Mouse (Mus musculus) forebrain, embryonic 15.5 days (tissue): ENCODE measurements at regions not wholly inside any gene's neighbourhood (a gene's known extent, or its start where the extent isn't known, plus 50 kb on each side); places are given as distances from the start of the nearest gene placed in this dataset.

Experiments used
- ATAC-seq: fragments of 200-750 bp; cut with Nextera tagmentation; replicated peaks from 2 replicates; pipeline ENCODE4 v1.8.0; 2017; ENCODE audit warnings: mild to moderate bottlenecking, moderate TSS enrichment, moderate library complexity
- H3K27ac ChIP-seq: fragments of 300-500 bp; sonication (generic); replicated peaks from 2 replicates; pipeline ENCODE4 v1.5.1; 2015; ENCODE audit warnings: mild to moderate bottlenecking, inconsistent platforms
- H3K27me3 ChIP-seq: fragments of 300-500 bp; sonication (generic); 2 replicates; pipeline ENCODE4 v1.6.1; 2015; ENCODE audit warnings: inconsistent platforms
- H3K36me3 ChIP-seq: fragments of 300-500 bp; sonication (generic); 2 replicates; pipeline ENCODE4 v1.6.1; 2015; ENCODE audit warnings: mild to moderate bottlenecking, inconsistent platforms
- H3K4me1 ChIP-seq: fragments of 300-500 bp; sonication (generic); 2 replicates; pipeline ENCODE4 v1.6.1; 2015; ENCODE audit warnings: inconsistent platforms
- H3K4me2 ChIP-seq: fragments of 300-500 bp; sonication (generic); replicated peaks from 2 replicates; pipeline ENCODE4 v1.6.1; 2015; ENCODE audit warnings: mild to moderate bottlenecking, inconsistent platforms
- H3K4me3 ChIP-seq: fragments of 300-500 bp; sonication (generic); 2 replicates; pipeline ENCODE4 v1.5.1; 2015; ENCODE audit warnings: mild to moderate bottlenecking, inconsistent platforms
- H3K9ac ChIP-seq: fragments of 300-500 bp; sonication (generic); replicated peaks from 2 replicates; pipeline ENCODE4 v1.6.1; 2015; ENCODE audit warnings: mild to moderate bottlenecking, inconsistent platforms
- H3K9me3 ChIP-seq: fragments of 300-500 bp; sonication (generic); 2 replicates; pipeline ENCODE4 v1.6.1; 2016; ENCODE audit warnings: inconsistent platforms
- WGBS: fragments of 180-500 bp; shearing (Covaris S2); methylation state at CpG from one replicate; pipeline ENCODE4 v1.1.7; 2015; ENCODE audit warnings: mixed read lengths; 5-methylcytosine and 5-hydroxymethylcytosine counted together

DNA sequence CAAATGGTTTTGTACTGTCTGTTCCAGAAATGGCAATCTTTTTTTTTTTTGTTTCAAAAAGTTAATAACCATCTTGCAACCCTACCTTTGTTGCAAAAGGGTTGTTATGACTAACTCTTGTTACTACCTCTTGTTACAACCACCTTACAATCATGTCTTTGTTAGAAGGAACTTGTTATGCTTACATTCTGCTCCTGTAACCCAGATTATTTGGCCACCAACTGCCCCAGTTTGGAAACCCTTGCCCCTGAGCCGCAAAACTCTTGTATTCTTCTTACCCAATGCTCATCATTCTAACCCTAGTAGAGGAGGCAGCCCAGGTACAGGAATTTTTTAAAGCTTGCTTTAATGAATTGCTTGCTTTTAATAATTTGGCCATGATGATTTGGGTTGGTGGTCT is 167.4 kb upstream of the Thbs1 start:
- ATAC-seq: no peak
- Histone ChIP-seq H3K36me3 (no peaks in the 10 kb centered on the region), H3K4me1 (peaks cover 4% of the 10 kb centered on the region; the same call in 1 of the 2 replicates), H3K9me3 (no peaks in the 10 kb centered on the region), H3K4me3 (no peak overlapping the region), H3K4me2 (no peak overlapping the region), H3K9ac (no peak overlapping the region), H3K27ac (no peak overlapping the region), H3K27me3 (no peaks in the 10 kb centered on the region)
- WGBS: 94% methylated on average over 1 of the region's 1 CpGs

GRCm38 (mm10) chr2:117944942-117945341 is 166.7 kb upstream of the Thbs1 start:
- no peaks in the 10 kb centered on the region for H3K9me3 ChIP-seq
- no peaks in the 10 kb centered on the region for H3K27me3 ChIP-seq
- no peak overlapping the region for H3K4me2 ChIP-seq
- H3K9ac ChIP-seq: no peak overlapping the region
- H3K4me3 ChIP-seq: no peak overlapping the region
- H3K27ac ChIP-seq: no peak overlapping the region
- peaks cover 4% of the 10 kb centered on the region; the same call in 1 of the 2 replicates for H3K4me1 ChIP-seq
- ATAC-seq: no peak
- no peaks in the 10 kb centered on the region for H3K36me3 ChIP-seq
- 76% methylated on average over 2 of the region's 2 CpGs for WGBS

DNA sequence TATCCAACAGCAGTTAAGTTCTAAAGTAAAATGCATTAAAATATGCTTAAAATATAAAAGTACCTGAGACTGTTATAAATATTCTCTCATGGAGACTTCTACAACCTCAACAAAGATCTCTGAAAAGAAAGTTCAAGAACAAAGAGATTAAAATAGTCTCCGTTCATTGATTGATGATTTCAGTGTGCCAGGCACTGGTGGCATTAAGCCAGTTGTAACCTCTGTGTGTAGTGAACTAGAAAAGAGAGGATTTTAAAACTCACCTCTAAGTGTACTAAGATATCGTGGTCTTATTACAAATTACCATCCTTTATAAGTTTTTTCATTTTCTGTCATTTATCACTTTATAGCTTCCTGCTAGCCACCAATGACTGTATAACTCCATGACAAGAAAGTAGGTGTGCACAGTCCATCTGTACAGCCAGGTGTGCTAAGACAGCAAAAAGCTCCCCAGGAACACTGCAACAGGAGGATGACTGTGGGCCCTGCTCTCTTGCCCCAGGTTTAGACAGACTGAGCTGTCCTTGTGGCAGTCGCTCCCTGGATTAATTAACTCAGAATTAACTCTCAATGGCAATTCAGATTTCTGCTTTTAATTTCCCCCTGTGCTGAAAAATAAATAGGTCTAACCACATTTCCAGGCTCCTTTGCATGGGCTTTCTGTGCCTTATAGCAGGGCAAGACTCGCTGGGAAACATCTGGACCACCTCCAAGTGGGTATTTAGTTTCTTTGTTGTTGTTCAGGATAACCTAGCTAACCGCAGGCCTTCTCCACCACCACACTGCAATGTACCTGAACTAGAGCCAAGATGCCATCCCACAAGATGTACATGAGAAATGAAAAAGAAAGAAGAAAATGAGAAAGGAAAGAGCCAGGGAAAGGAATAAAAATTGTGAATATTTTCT is 161.0 kb upstream of the Thbs1 start:
- ATAC-seq: no peak
- 38% methylated on average over 5 of the region's 5 CpGs for WGBS
- Histone ChIP-seq H3K9ac (no peak overlapping the region), H3K36me3 (no peaks in the 10 kb centered on the region), H3K27ac (no peak overlapping the region), H3K4me2 (no peak overlapping the region), H3K27me3 (no peaks in the 10 kb centered on the region), H3K4me1 (no peaks in the 10 kb centered on the region), H3K9me3 (no peaks in the 10 kb centered on the region), H3K4me3 (no peak overlapping the region)

GRCm38 (mm10) chr2:117951337-117951718 is 160.3 kb upstream of the Thbs1 start:
- Histone ChIP-seq H3K36me3 (no peaks in the 10 kb centered on the region), H3K9me3 (no peaks in the 10 kb centered on the region), H3K27ac (no peak overlapping the region), H3K27me3 (no peaks in the 10 kb centered on the region), H3K9ac (no peak overlapping the region), H3K4me2 (no peak overlapping the region), H3K4me1 (no peaks in the 10 kb centered on the region), H3K4me3 (no peak overlapping the region)
- no peak for ATAC-seq
- 53% methylated on average over 2 of the region's 2 CpGs for WGBS

GRCm38 (mm10) chr2:117958737-117959136 is 152.9 kb upstream of the Thbs1 start:
- Histone ChIP-seq H3K9ac (no peak overlapping the region), H3K36me3 (no peaks in the 10 kb centered on the region), H3K4me1 (no peaks in the 10 kb centered on the region), H3K4me3 (no peak overlapping the region), H3K4me2 (no peak overlapping the region), H3K9me3 (no peaks in the 10 kb centered on the region), H3K27me3 (no peaks in the 10 kb centered on the region), H3K27ac (no peak overlapping the region)
- WGBS: 94% methylated on average over 4 of the region's 4 CpGs
- ATAC-seq: no peak

DNA sequence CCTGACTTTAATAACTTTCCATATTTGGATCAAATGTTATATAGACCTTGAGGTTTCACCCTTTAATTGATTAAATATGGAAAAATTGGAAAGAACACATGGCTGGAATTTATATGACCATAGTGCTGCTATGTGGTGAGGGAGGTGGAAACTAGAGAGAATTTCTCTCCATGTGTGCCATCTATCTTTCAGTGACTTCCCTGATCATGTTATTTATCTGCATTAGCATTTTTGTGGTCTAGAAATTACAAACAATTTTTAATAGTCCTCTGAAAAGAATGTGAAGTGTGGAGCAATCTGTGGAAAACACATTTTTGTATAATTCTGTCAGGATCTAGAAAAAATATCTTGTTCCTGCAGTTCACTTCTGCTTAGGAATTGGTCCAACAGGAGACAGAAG is 152.2 kb upstream of the Thbs1 start:
- H3K4me2 ChIP-seq: no peak overlapping the region
- no peak for ATAC-seq
- no peaks in the 10 kb centered on the region for H3K27me3 ChIP-seq
- no peak overlapping the region for H3K9ac ChIP-seq
- no peaks in the 10 kb centered on the region for H3K9me3 ChIP-seq
- no peak overlapping the region for H3K4me3 ChIP-seq
- H3K4me1 ChIP-seq: no peaks in the 10 kb centered on the region
- H3K27ac ChIP-seq: no peak overlapping the region
- H3K36me3 ChIP-seq: no peaks in the 10 kb centered on the region

DNA sequence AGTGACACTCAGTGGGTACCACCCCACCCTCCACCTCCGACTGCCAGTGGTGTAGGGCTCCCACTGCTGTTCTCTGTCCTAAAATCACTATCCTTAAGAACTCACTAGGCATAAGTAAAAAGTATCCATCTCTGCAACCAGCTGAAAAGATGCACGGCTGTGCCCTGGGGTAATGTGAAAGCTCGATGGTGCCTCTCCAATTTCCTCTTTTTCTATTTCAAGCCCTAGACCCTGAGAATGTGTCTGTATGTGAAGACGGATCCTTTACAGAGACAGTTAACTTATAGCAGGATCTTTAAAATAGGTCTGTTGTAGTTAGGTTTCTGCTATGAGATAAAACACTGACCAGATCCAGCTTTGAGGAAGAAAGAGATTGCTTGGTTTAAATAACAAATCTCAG is 149.1 kb upstream of the Thbs1 start:
- H3K9me3 ChIP-seq: no peaks in the 10 kb centered on the region
- no peak for ATAC-seq
- H3K4me2 ChIP-seq: no peak overlapping the region
- H3K9ac ChIP-seq: no peak overlapping the region
- 84% methylated on average over 4 of the region's 4 CpGs for WGBS
- no peak overlapping the region for H3K27ac ChIP-seq
- no peak overlapping the region for H3K4me3 ChIP-seq
- H3K27me3 ChIP-seq: no peaks in the 10 kb centered on the region
- no peaks in the 10 kb centered on the region for H3K4me1 ChIP-seq
- no peaks in the 10 kb centered on the region for H3K36me3 ChIP-seq

DNA sequence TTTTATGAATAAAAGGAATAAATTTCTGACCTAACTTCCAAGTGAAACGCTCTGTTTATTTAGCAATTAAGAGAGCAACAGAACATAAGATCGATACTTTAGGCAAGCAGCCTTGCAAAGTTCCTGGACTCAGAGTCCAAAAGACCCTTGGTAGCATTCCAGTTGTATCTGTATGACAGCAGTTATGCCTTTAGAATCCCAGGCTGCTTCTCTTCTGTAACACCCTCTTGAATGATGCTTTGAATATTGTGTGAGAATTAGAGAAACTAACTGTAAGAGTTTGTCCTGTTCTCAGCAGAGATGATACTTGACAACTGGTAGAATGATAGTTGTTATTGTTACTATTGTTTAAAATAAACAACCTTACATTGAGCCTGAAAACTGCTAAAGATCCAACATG is 148.2 kb upstream of the Thbs1 start:
- Histone ChIP-seq H3K4me1 (no peaks in the 10 kb centered on the region), H3K4me3 (no peak overlapping the region), H3K4me2 (no peak overlapping the region), H3K9me3 (no peaks in the 10 kb centered on the region), H3K27me3 (no peaks in the 10 kb centered on the region), H3K9ac (no peak overlapping the region), H3K27ac (no peak overlapping the region), H3K36me3 (no peaks in the 10 kb centered on the region)
- 92% methylated on average over 2 of the region's 2 CpGs for WGBS
- ATAC-seq: no peak

DNA sequence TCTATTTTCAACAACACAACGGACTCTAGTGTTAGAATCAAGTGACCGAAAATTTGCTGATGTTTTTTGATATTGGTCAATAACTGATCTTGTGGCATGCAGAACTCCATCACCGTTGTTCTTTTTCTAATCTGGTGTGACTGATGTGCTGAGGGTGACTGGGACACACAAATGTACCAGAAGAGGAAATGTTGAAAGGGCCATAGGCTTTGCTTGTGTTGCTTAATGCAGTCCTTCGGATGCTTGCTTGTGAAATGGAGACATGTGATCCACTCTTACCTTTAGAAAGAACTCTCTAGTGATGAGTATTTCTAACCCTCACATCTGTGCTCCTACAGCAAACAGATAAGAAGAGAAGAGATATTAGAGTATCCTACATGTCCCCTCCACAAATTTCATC is 145.9 kb upstream of the Thbs1 start:
- no peak for ATAC-seq
- Histone ChIP-seq H3K36me3 (no peaks in the 10 kb centered on the region), H3K9ac (no peak overlapping the region), H3K27me3 (no peaks in the 10 kb centered on the region), H3K27ac (no peak overlapping the region), H3K4me1 (no peaks in the 10 kb centered on the region), H3K9me3 (no peaks in the 10 kb centered on the region), H3K4me3 (no peak overlapping the region), H3K4me2 (no peak overlapping the region)
- 90% methylated on average over 4 of the region's 4 CpGs for WGBS

DNA sequence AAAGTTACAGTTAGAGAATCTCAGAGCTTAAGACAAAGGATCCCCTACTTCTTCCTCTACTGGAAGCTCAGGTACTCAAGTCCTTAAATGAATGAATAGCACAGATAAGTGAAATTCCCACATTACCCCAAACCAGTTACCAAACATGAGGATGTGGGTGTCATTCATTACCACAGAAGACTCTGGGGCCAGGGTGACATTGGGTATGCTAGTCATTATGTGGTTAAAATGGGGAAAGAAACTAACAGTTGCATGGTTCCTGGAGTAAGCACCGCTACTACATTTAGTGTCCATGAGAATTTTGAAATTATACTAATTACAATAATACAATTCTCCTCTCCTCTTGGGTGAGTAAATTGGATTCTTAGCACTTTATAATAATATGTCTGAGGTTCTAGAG is 142.9 kb upstream of the Thbs1 start:
- H3K27me3 ChIP-seq: no peaks in the 10 kb centered on the region
- H3K4me1 ChIP-seq: no peaks in the 10 kb centered on the region
- ATAC-seq: no peak
- no peak overlapping the region for H3K27ac ChIP-seq
- WGBS: 98% methylated on average over 1 of the region's 1 CpGs
- no peaks in the 10 kb centered on the region for H3K36me3 ChIP-seq
- no peak overlapping the region for H3K4me3 ChIP-seq
- no peak overlapping the region for H3K9ac ChIP-seq
- no peak overlapping the region for H3K4me2 ChIP-seq
- no peaks in the 10 kb centered on the region for H3K9me3 ChIP-seq

DNA sequence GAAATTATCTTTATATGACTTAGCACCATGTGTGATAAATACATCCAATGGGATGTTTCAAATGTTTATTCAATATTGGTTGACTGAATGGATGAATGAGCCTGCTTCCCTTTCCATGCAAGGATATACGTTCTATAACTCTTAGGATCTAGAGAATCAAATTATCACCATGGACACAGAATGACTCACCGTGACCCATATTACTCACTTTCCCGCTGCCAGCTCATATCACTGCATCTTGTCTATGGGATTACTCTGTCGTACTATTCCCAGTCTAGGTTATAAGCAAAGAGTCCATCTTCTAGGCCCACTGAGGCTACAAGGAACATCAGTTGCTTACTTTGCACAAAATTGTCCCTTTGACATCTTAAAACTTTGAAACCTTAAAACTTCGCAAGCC is 141.0 kb upstream of the Thbs1 start:
- no peaks in the 10 kb centered on the region for H3K4me1 ChIP-seq
- H3K4me2 ChIP-seq: no peak overlapping the region
- WGBS: 96% methylated on average over 5 of the region's 5 CpGs
- no peaks in the 10 kb centered on the region for H3K27me3 ChIP-seq
- H3K4me3 ChIP-seq: no peak overlapping the region
- no peak for ATAC-seq
- no peak overlapping the region for H3K9ac ChIP-seq
- no peaks in the 10 kb centered on the region for H3K9me3 ChIP-seq
- H3K36me3 ChIP-seq: no peaks in the 10 kb centered on the region
- H3K27ac ChIP-seq: no peak overlapping the region

DNA sequence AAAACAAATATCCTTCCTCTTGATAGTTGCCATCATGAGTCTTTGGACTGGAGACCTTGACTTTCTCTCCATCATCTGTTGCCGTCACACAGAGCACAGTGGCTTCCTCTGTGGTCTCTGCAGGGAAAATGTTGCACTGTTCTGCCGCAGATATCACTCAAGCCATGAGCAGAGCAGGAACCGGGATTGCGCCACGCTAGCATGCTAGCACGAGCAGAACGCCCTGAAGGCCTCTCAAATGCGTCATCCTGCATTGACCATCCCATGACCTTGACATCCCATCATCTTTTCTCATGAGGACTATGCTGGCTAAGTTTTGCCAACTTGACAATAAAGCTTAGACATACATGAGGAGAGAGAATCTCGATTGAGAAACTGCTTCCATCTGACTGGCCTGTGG is 134.6 kb upstream of the Thbs1 start:
- Histone ChIP-seq H3K9ac (no peak overlapping the region), H3K4me2 (no peak overlapping the region), H3K9me3 (no peaks in the 10 kb centered on the region), H3K4me1 (no peaks in the 10 kb centered on the region), H3K36me3 (no peaks in the 10 kb centered on the region), H3K27ac (no peak overlapping the region), H3K27me3 (no peaks in the 10 kb centered on the region), H3K4me3 (no peak overlapping the region)
- 92% methylated on average over 9 of the region's 9 CpGs for WGBS
- no peak for ATAC-seq

- Histone ChIP-seq H3K36me3 (no peaks in the 10 kb centered on the region), H3K27ac (no peak overlapping the region), H3K9me3 (no peaks in the 10 kb centered on the region), H3K9ac (no peak overlapping the region), H3K27me3 (no peaks in the 10 kb centered on the region), H3K4me3 (no peak overlapping the region), H3K4me2 (no peak overlapping the region), H3K4me1 (no peaks in the 10 kb centered on the region)
- 93% methylated on average over 2 of the region's 2 CpGs for WGBS
- no peak for ATAC-seq
These were observed 130.8 kb upstream of the Thbs1 start for GRCm38 (mm10) chr2:117980856-117981255.
